Mouse (Mus musculus): Measurements from ENCODE around the gene Rfx8. TPM values are rescaled to one million over a fixed set of nuclear protein-coding genes. Genes with fewer than 3 reads are reported as not detected.

Rfx8 gene
- polyA plus RNA-seq, 1 experiment from 2014 or later, result not detected

DNA sequence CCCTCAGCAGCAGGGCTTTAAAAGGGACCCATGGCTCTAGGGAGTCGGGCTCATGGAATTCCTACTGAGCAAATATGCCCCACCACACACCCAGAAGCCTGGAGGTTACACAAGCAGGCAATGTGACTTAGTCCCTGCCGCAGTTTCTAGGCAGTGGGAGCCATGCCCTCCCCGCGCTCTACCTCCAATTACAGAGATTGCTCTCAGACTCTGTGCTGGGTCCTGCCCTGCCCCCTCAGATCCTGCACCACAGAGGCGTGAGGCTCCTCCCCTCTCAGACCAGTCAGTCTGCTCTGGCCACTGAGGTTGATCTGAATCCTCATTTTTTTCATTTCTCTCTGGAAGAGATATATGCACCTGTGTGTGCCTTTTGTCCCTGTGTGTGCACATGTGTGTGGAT lies 84.1 kb downstream of the Rfx8 start:
- H3K4me2 ChIP-seq (replicated peaks), result no peak overlapping the region
- ATAC-seq (replicated peaks), result no peak
- no peaks in the 10 kb centered on the region for H3K9me3 ChIP-seq
- WGBS, result 6% methylated on average over 5 of the region's 5 CpGs
- no peak overlapping the region for H3K27ac ChIP-seq (replicated peaks)
- H3K4me1 ChIP-seq, result no peaks in the 10 kb centered on the region; the same call in 1 of the 2 replicates
- H3K27me3 ChIP-seq, result no peaks in the 10 kb centered on the region
- no peak overlapping the region for H3K9ac ChIP-seq (replicated peaks)
- no peaks in the 10 kb centered on the region for H3K36me3 ChIP-seq
- H3K4me3 ChIP-seq, result no peak overlapping the region

DNA sequence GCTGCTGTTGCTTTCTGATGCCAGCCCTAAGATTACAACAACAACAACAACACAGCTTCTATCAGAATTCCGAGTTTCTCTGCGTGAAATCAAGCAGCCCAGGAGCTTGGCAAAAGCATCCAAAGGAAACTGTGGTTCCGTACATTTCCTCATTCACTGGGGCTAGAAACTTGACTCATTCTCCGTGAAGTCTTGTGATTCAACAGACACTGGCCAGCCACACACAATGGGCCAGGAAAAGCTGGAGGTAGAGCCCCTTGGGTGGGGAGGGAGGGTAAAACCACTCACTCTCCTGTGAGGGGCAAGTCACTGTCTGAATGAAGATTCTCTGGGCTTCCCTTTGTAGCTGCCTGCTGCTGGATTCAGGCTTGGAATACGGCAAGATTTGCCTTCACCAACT lies 84.6 kb downstream of the Rfx8 start:
- WGBS, result 25% methylated on average over 5 of the region's 5 CpGs

DNA sequence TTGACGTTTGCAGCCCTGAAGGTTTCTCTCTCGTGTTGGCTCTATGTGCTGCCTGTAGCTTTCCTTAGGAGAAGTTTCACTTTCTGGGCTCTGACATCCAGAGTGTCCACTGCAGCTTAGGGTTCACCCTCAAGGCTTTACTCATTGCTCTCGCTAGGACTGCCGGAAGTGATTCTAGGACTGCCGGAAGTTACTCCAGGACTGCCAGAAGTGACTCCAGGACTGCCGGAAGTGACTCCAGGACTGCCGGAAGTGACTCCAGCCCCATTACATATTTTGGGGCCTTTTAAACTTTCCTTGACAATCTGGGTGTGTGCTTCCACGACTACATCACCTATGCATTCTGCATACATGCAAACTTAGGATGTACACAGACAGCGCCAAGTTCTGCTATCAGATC lies 92.2 kb downstream of the Rfx8 start:
- no peaks in the 10 kb centered on the region for H3K36me3 ChIP-seq
- no peaks in the 10 kb centered on the region for H3K9me3 ChIP-seq
- no peak overlapping the region for H3K9ac ChIP-seq (replicated peaks)
- no peak overlapping the region for H3K4me2 ChIP-seq (replicated peaks)
- no peak overlapping the region for H3K27ac ChIP-seq (replicated peaks)
- H3K4me3 ChIP-seq, result no peak overlapping the region
- no peak for ATAC-seq (replicated peaks)
- 90% methylated on average over 9 of the region's 9 CpGs for WGBS
- no peaks in the 10 kb centered on the region for H3K27me3 ChIP-seq
- H3K4me1 ChIP-seq, result no peaks in the 10 kb centered on the region

More for the DNA sequence above, 84.6 kb downstream of the Rfx8 start:
- Histone ChIP-seq H3K36me3 (no peaks in the 10 kb centered on the region), H3K9me3 (no peaks in the 10 kb centered on the region), H3K4me2 (replicated peaks) (no peak overlapping the region), H3K27ac (replicated peaks) (no peak overlapping the region), H3K4me1 (no peaks in the 10 kb centered on the region; the same call in 1 of the 2 replicates), H3K27me3 (no peaks in the 10 kb centered on the region), H3K4me3 (no peak overlapping the region), H3K9ac (replicated peaks) (no peak overlapping the region)
- no peak for ATAC-seq (replicated peaks)

DNA sequence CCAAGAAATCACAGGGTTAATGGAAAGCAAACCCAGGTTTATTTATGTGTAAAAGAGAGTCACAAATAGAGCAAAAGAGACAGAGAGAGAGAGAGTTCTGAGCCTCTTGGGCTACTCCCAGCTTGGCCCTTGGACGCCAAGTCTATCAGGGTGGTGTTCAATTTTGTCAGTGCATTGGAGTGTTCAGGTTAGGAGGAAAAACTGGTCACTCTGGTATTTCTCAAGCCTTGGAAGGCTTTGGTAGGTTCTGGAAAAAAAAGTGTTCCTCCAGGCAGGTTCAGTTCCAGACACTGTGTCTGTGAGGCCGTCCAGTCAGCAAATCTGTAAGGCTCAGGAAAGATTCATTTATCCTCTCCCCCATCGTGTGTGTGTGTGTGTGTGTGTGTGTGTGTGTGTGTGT lies 95.3 kb downstream of the Rfx8 start:
- no peak overlapping the region for H3K4me2 ChIP-seq (replicated peaks)
- H3K27me3 ChIP-seq, result no peaks in the 10 kb centered on the region
- no peak overlapping the region for H3K27ac ChIP-seq (replicated peaks)
- WGBS, result 66% methylated on average over 3 of the region's 3 CpGs
- no peak overlapping the region for H3K4me3 ChIP-seq
- 0 out of 2 replicates have a peak, but pooled peaks cover 2% of the 10 kb centered on the region for H3K9me3 ChIP-seq
- no peak for ATAC-seq (replicated peaks)
- H3K4me1 ChIP-seq, result no peaks in the 10 kb centered on the region
- no peaks in the 10 kb centered on the region for H3K36me3 ChIP-seq
- H3K9ac ChIP-seq (replicated peaks), result no peak overlapping the region

DNA sequence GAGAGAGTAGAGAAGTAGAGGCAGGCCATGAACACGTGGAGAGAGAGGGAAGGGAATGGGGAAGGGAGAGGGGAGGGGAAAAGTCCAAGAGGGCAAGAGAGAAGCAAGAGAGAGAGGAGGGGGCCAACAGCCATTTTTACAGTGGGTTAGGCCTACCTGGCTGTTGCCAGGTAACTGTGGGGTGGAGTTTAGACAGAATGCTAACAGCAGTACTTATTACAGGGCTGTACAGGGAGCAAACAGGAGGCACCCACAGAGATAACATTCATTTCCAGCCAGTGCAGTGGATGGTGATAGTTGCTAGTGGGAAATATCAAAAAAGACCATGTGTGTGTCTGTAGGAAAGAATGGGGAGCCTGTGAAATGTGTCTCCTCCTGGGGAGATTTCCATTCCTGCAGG lies 97.1 kb downstream of the Rfx8 start:
- H3K9ac ChIP-seq (replicated peaks), result no peak overlapping the region
- 0 out of 2 replicates have a peak, but pooled peaks cover 2% of the 10 kb centered on the region for H3K9me3 ChIP-seq
- 55% methylated on average over 1 of the region's 1 CpGs for WGBS
- ATAC-seq (replicated peaks), result no peak
- no peaks in the 10 kb centered on the region for H3K27me3 ChIP-seq
- H3K4me1 ChIP-seq, result no peaks in the 10 kb centered on the region
- no peaks in the 10 kb centered on the region for H3K36me3 ChIP-seq
- no peak overlapping the region for H3K27ac ChIP-seq (replicated peaks)
- H3K4me2 ChIP-seq (replicated peaks), result no peak overlapping the region
- no peak overlapping the region for H3K4me3 ChIP-seq

DNA sequence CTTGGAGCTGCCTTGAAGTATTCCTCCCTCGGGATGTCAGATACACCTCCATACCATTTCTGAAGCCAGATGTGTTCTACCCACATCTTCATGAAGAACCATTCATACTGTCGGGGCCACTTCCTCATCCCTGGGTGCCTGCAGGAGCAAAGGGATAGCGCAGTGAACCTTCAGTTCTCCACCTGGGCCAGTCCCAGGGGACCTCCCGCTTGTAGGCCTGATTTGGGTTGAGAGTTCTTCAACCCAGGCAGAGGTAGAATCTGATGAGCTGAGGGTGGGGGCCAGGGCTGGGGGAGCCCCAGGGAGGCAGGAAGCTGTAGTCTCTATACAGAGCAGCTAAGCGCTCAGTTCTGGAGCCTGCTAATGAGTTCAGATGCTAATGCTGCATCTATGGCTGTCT lies 97.7 kb downstream of the Rfx8 start:
- no peak for ATAC-seq (replicated peaks)
- H3K27ac ChIP-seq (replicated peaks), result no peak overlapping the region
- no peaks in the 10 kb centered on the region for H3K36me3 ChIP-seq
- H3K9me3 ChIP-seq, result 0 out of 2 replicates have a peak, but pooled peaks cover 2% of the 10 kb centered on the region
- H3K9ac ChIP-seq (replicated peaks), result no peak overlapping the region
- WGBS, result 92% methylated on average over 5 of the region's 5 CpGs
- H3K4me3 ChIP-seq, result no peak overlapping the region
- H3K4me1 ChIP-seq, result no peaks in the 10 kb centered on the region
- H3K27me3 ChIP-seq, result no peaks in the 10 kb centered on the region
- no peak overlapping the region for H3K4me2 ChIP-seq (replicated peaks)

DNA sequence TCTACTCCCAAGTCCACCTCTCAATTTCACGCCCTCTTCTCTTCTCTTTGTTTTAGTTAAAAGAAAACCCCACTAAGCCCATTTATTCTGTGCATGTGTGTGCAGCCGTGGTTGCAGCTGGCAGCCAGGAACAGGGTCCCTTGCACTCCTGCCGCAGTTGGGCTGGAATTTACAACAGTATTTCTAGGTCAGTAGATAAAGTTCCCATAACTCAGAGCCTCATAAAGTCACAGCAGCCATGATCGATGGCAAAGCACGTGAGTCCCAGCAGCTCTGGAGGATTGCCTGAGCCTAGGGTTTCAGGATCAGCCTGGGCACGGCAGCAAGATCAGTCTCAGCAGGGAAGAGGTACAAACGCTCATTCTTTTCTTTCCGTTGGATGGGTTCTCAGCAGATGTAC lies 102.3 kb downstream of the Rfx8 start:
- 30% methylated on average over 8 of the region's 8 CpGs for WGBS
- no peak overlapping the region for H3K4me2 ChIP-seq (replicated peaks)

DNA sequence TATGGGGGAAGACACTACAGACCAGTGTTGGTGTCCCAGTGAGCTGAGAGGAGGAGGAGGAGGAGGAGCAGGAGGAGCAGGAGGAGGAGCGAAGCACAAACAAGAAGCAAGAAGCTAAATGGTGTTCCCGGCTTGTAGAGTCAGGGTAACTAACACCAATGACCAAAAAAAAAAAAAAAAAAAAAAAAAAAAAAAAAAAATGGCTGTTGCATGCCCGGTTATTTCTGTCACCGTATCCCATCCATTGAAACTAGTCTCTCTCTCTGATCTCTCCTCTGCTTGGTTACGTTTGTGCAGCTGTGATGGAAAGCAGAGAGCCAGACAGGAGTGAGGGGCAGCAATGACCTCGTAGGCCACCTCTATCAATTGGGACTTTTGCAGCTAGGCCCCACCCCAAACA lies 105.3 kb downstream of the Rfx8 start:
- H3K27me3 ChIP-seq, result no peaks in the 10 kb centered on the region
- H3K36me3 ChIP-seq, result no peaks in the 10 kb centered on the region
- H3K4me3 ChIP-seq, result no peak overlapping the region
- H3K4me1 ChIP-seq, result no peaks in the 10 kb centered on the region
- no peak overlapping the region for H3K4me2 ChIP-seq (replicated peaks)
- H3K9me3 ChIP-seq, result no peaks in the 10 kb centered on the region
- no peak for ATAC-seq (replicated peaks)
- no peak overlapping the region for H3K27ac ChIP-seq (replicated peaks)
- no peak overlapping the region for H3K9ac ChIP-seq (replicated peaks)
- whole genome bisulfite sequencing, result 77% methylated on average over 6 of the region's 6 CpGs

More for the DNA sequence above, 102.3 kb downstream of the Rfx8 start:
- Histone ChIP-seq H3K27ac (replicated peaks) (no peak overlapping the region), H3K9me3 (0 out of 2 replicates have a peak, but pooled peaks cover 2% of the 10 kb centered on the region), H3K9ac (replicated peaks) (no peak overlapping the region), H3K27me3 (no peaks in the 10 kb centered on the region), H3K4me3 (no peak overlapping the region), H3K36me3 (no peaks in the 10 kb centered on the region), H3K4me1 (no peaks in the 10 kb centered on the region)
- ATAC-seq (replicated peaks), result no peak

Other genes starting within 250 kb of the Rfx8 start
- gene Tbc1d8, start 242.2 kb downstream of the Rfx8 start, polyA plus RNA-seq (2015; fragmentation: Nextera tagmentation; extraction: Ambion mirVana), result 10.0 and 10.6 TPM in 2 replicates
- 18.8 and 19.4 TPM in 2 replicates for gene Cnot11, start 186.0 kb downstream of the Rfx8 start, polyA plus RNA-seq (2015; fragmentation: Nextera tagmentation; extraction: Ambion mirVana)
- gene Rnf149, start 143.6 kb downstream of the Rfx8 start, polyA plus RNA-seq (2015; fragmentation: Nextera tagmentation; extraction: Ambion mirVana), result 23.4 and 26.6 TPM in 2 replicates
- 1.1 and 1.5 TPM in 2 replicates for gene Creg2, start 69.5 kb downstream of the Rfx8 start, polyA plus RNA-seq (2015; fragmentation: Nextera tagmentation; extraction: Ambion mirVana)
- gene Gm3646, start 84.3 kb upstream of the Rfx8 start, polyA plus RNA-seq (2015; fragmentation: Nextera tagmentation; extraction: Ambion mirVana), result not detected in 2 replicates
- gene Map4k4, start 179.9 kb upstream of the Rfx8 start, polyA plus RNA-seq (2015; fragmentation: Nextera tagmentation; extraction: Ambion mirVana), result 55.7 and 60.2 TPM in 2 replicates

All from forebrain, embryonic 15.5 days (tissue).